Mouse (Mus musculus): ENCODE measurements around the gene Filip1. TPM values are rescaled to one million over a fixed set of nuclear protein-coding genes. Genes with fewer than 3 reads are reported as not detected.
A peak's percentile ranks its signal among the peaks of the same experiment; 100 is the strongest.

The Filip1 gene
- polyA plus RNA-seq, 1 experiment from 2014 or later: 26.5 TPM

- Histone ChIP-seq H3K27ac (ENCODE audit: poor library complexity, severe bottlenecking) (no peak overlapping the region), H3K4me3 (no peak overlapping the region), H3K4me2 (no peak overlapping the region), H3K4me1 (replicated peaks) (peaks cover 23% of the 10 kb centered on the region; the same call in 1 of the 2 replicates), H3K36me3 (peaks cover 3% of the 10 kb centered on the region; the same call in 1 of the 2 replicates), H3K9me3 (replicated peaks) (0 out of 2 replicates have a peak, but pooled peaks cover 3% of the 10 kb centered on the region), H3K27me3 (replicated peaks) (no peaks in the 10 kb centered on the region), H3K9ac (no peak overlapping the region)
- no peak for ATAC-seq (ENCODE audit: insufficient number of reproducible peaks, low FRiP score)
- 82% methylated on average over 3 of the region's 3 CpGs for WGBS
These were observed 102.5 kb downstream of the Filip1 start for GRCm38 (mm10) chr9:79910166-79910565.

DNA sequence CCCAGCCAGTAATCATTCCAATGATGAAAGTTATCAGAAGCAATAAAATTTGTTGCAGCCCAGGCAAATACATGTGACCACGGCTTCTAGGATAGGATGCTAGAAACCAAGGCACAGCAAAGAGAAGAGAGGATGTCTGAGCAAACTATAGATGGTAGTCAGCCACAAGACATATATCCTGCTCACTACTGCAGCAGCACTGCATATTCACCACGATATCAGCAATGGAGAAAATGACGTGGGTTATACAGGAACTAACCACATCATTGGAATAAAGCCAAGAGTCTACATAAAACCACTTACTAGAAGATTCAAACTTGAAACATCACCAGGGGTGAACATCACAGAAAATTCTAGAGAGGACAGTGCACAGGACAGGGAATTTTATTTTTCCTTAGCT is 113.8 kb downstream of the Filip1 start:
- peaks cover 14% of the 10 kb centered on the region for H3K4me1 ChIP-seq (replicated peaks)
- no peaks in the 10 kb centered on the region for H3K27me3 ChIP-seq (replicated peaks)
- ATAC-seq (ENCODE audit: insufficient number of reproducible peaks, low FRiP score): no peak
- H3K9me3 ChIP-seq (replicated peaks): no peaks in the 10 kb centered on the region
- H3K36me3 ChIP-seq: peaks cover 9% of the 10 kb centered on the region; the same call in 1 of the 2 replicates
- no peak overlapping the region for H3K4me2 ChIP-seq
- WGBS: 65% methylated on average over 3 of the region's 3 CpGs
- H3K9ac ChIP-seq: no peak overlapping the region
- no peak overlapping the region for H3K4me3 ChIP-seq
- no peak overlapping the region for H3K27ac ChIP-seq (ENCODE audit: poor library complexity, severe bottlenecking)

- no peaks in the 10 kb centered on the region for H3K9me3 ChIP-seq (replicated peaks)
- 64% methylated on average over 5 of the region's 5 CpGs for WGBS
- peaks cover 9% of the 10 kb centered on the region; the same call in 1 of the 2 replicates for H3K36me3 ChIP-seq
- no peak overlapping the region for H3K4me3 ChIP-seq
- H3K9ac ChIP-seq: no peak overlapping the region
- ATAC-seq (ENCODE audit: insufficient number of reproducible peaks, low FRiP score): no peak
- H3K4me1 ChIP-seq (replicated peaks): peaks cover 31% of the 10 kb centered on the region
- no peak overlapping the region for H3K27ac ChIP-seq (ENCODE audit: poor library complexity, severe bottlenecking)
- no peak overlapping the region for H3K4me2 ChIP-seq
- no peaks in the 10 kb centered on the region for H3K27me3 ChIP-seq (replicated peaks)
These were observed 118.0 kb downstream of the Filip1 start for GRCm38 (mm10) chr9:79894665-79895064.

DNA sequence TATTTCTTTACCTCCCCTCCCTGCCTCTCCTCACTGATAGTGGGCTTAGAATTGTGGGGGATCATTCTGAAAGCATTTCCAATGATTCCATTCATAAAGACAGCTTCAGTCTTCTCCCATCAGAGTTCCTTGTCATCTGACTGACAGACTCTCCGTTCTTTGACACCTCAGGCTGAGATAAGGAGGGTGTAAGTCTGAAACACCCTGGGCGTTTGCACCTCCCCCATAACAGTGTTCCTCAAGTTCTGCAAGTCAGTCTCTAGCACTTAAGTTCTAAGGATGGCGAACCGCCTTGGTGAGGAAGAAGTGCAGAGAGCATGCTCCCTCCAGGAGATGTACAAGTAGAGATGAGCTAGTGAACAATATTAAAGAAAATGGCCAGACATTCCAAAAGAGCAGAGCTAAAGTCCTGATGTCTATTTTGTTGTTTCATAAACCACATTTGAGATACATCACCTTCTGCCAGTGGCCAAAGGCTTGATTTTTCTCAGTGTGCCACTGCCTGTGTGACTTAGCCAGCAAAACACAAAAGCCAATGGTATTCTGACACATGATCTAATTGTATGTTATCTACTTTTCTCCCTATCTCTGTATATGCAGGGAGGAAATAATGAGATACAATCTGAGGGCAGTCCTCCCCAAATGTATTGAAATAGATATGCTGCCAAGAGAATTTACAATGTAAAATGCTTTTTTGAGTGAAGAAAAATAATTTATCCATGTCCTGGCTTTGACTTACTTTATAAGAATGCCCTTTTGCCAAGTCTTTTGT is 118.6 kb downstream of the Filip1 start:
- no peaks in the 10 kb centered on the region for H3K27me3 ChIP-seq (replicated peaks)
- H3K4me2 ChIP-seq: no peak overlapping the region
- no peak overlapping the region for H3K27ac ChIP-seq (ENCODE audit: poor library complexity, severe bottlenecking)
- WGBS: 27% methylated on average over 4 of the region's 4 CpGs
- no peak overlapping the region for H3K4me3 ChIP-seq
- peaks cover 9% of the 10 kb centered on the region; the same call in 1 of the 2 replicates for H3K36me3 ChIP-seq
- H3K9ac ChIP-seq: no peak overlapping the region
- H3K4me1 ChIP-seq (replicated peaks): peaks cover 31% of the 10 kb centered on the region
- H3K9me3 ChIP-seq (replicated peaks): no peaks in the 10 kb centered on the region
- ATAC-seq (ENCODE audit: insufficient number of reproducible peaks, low FRiP score): no peak

DNA sequence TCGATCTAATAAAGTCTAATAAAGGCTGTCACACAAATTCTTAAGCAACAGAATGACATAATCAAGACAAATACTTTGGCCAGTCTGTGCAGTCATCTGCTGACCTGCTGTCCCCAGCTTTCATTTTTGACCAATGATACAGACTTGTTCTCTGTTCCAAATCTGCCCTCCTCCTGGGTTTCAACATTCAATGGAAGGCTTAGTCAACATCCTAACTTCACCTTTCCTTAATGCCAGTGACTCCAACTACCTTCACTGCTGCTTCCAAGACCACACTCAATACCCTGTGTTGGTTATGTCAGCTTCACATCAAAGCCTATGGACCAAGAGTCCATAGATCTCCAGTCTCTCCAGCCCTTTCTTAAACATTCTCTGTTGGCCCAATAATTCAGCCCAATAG is 120.5 kb downstream of the Filip1 start:
- peaks cover 2% of the 10 kb centered on the region; the same call in 1 of the 2 replicates for H3K36me3 ChIP-seq
- no peak overlapping the region for H3K4me3 ChIP-seq
- no peaks in the 10 kb centered on the region for H3K27me3 ChIP-seq (replicated peaks)
- H3K9ac ChIP-seq: no peak overlapping the region
- no peak overlapping the region for H3K27ac ChIP-seq (ENCODE audit: poor library complexity, severe bottlenecking)
- ATAC-seq (ENCODE audit: insufficient number of reproducible peaks, low FRiP score): no peak
- H3K4me2 ChIP-seq: no peak overlapping the region
- no peaks in the 10 kb centered on the region for H3K9me3 ChIP-seq (replicated peaks)
- H3K4me1 ChIP-seq (replicated peaks): peaks cover 26% of the 10 kb centered on the region
- WGBS: 85% methylated on average over 1 of the region's 1 CpGs

- no peaks in the 10 kb centered on the region for H3K27me3 ChIP-seq (replicated peaks)
- no peak overlapping the region for H3K4me2 ChIP-seq
- H3K36me3 ChIP-seq: no peaks in the 10 kb centered on the region; the same call in 1 of the 2 replicates
- no peak for ATAC-seq (ENCODE audit: insufficient number of reproducible peaks, low FRiP score)
- no peaks in the 10 kb centered on the region for H3K9me3 ChIP-seq (replicated peaks)
- 69% methylated on average over 4 of the region's 4 CpGs for WGBS
- no peak overlapping the region for H3K27ac ChIP-seq (ENCODE audit: poor library complexity, severe bottlenecking)
- peaks cover 34% of the 10 kb centered on the region for H3K4me1 ChIP-seq (replicated peaks)
- no peak overlapping the region for H3K4me3 ChIP-seq
- no peak overlapping the region for H3K9ac ChIP-seq
These were observed 122.2 kb downstream of the Filip1 start for GRCm38 (mm10) chr9:79890488-79890887.

- H3K4me3 ChIP-seq: no peak overlapping the region
- 80% methylated on average over 6 of the region's 6 CpGs for WGBS
- peaks cover 31% of the 10 kb centered on the region for H3K4me1 ChIP-seq (replicated peaks)
- H3K36me3 ChIP-seq: no peaks in the 10 kb centered on the region
- H3K4me2 ChIP-seq: no peak overlapping the region
- H3K27me3 ChIP-seq (replicated peaks): no peaks in the 10 kb centered on the region
- H3K27ac ChIP-seq (ENCODE audit: poor library complexity, severe bottlenecking): no peak overlapping the region
- H3K9ac ChIP-seq: no peak overlapping the region
- no peaks in the 10 kb centered on the region for H3K9me3 ChIP-seq (replicated peaks)
- no peak for ATAC-seq (ENCODE audit: insufficient number of reproducible peaks, low FRiP score)
These were observed 123.5 kb downstream of the Filip1 start for GRCm38 (mm10) chr9:79889132-79889531.

DNA sequence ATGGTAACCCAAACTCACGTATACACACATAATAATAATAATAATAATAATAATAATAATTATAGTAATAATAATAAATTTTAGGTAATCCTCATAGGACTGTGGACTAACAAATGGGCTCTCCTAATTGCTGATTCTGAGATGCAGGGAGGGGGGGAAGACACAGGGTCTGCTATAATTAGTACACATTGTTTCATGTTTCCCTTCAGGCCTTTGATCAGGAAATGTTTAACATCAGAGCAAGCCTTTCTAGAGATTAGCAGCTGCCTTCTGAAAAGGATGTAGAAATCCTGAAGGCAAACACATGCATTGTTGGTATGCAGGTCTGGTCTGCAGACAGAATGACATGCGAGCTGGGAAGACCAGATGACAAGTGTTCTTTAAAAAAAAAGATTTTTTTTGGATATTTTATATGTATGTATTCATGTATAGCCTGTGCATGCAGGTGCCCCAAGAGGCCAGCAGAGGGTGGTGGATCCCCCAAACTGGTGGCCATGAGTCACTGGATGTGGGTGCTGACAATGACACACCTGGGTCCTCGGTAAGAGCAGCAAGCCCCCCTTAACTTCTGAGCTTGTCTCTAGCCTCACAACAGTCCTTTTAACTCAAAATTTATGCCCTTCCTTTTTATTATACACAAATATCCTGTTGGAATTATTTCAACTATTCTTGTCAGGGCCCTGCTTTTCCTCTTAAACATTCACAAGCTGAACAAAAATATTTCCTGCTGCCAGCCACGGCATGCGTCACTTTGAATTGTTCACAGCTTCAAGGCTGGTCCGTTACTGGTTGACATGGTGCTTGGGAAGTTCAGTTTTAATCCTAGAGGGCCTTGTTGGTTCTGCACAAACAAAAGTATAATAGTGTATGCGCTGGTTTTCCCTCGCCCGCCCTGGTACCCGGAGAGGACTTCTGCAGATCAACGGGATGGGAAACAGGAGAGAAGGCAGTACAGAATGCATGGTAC is 127.1 kb downstream of the Filip1 start:
- 0 out of 2 replicates have a peak, but pooled peaks have one; percentile 46 for ATAC-seq (ENCODE audit: insufficient number of reproducible peaks, low FRiP score)
- 63% methylated on average over 11 of the region's 11 CpGs for WGBS
- no peak overlapping the region for H3K9ac ChIP-seq
- H3K36me3 ChIP-seq: no peaks in the 10 kb centered on the region
- no peaks in the 10 kb centered on the region for H3K27me3 ChIP-seq (replicated peaks)
- H3K4me2 ChIP-seq: no peak overlapping the region
- H3K27ac ChIP-seq (ENCODE audit: poor library complexity, severe bottlenecking): peak overlapping the region; percentile 39
- peaks cover 24% of the 10 kb centered on the region for H3K4me1 ChIP-seq (replicated peaks)
- H3K4me3 ChIP-seq: no peak overlapping the region
- no peaks in the 10 kb centered on the region for H3K9me3 ChIP-seq (replicated peaks)

DNA sequence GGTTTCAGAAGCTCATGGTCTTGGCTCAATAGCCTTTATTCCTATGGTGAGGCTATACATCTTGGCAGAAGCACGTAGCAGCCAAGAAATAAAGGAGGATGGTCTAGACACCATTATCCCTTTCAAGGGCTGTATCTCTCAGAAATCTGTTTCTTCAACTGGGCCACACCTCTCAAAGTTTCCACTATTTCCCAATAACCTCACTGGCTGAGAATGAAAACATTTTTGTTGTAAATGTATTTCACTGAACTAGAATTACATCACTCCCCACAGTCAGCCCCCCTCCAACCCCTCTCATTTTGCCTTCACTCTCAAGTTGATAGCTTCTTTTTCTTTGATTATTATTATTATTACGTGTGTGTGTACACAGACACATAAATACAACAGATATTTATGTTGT is 129.5 kb downstream of the Filip1 start:
- Histone ChIP-seq H3K4me2 (no peak overlapping the region), H3K9ac (no peak overlapping the region), H3K9me3 (replicated peaks) (no peaks in the 10 kb centered on the region), H3K27ac (ENCODE audit: poor library complexity, severe bottlenecking) (no peak overlapping the region), H3K4me1 (replicated peaks) (peaks cover 27% of the 10 kb centered on the region), H3K4me3 (no peak overlapping the region), H3K36me3 (no peaks in the 10 kb centered on the region), H3K27me3 (replicated peaks) (no peaks in the 10 kb centered on the region)
- whole genome bisulfite sequencing: 77% methylated on average over 2 of the region's 2 CpGs
- no peak for ATAC-seq (ENCODE audit: insufficient number of reproducible peaks, low FRiP score)

GRCm38 (mm10) chr9:79880031-79880430 is 132.6 kb downstream of the Filip1 start:
- Histone ChIP-seq H3K36me3 (no peaks in the 10 kb centered on the region), H3K9ac (no peak overlapping the region), H3K27ac (ENCODE audit: poor library complexity, severe bottlenecking) (no peak overlapping the region), H3K27me3 (replicated peaks) (no peaks in the 10 kb centered on the region), H3K4me1 (replicated peaks) (peaks cover 30% of the 10 kb centered on the region), H3K4me3 (no peak overlapping the region), H3K4me2 (no peak overlapping the region), H3K9me3 (replicated peaks) (no peaks in the 10 kb centered on the region)
- ATAC-seq (ENCODE audit: insufficient number of reproducible peaks, low FRiP score): no peak
- WGBS: 30% methylated on average over 7 of the region's 7 CpGs

DNA sequence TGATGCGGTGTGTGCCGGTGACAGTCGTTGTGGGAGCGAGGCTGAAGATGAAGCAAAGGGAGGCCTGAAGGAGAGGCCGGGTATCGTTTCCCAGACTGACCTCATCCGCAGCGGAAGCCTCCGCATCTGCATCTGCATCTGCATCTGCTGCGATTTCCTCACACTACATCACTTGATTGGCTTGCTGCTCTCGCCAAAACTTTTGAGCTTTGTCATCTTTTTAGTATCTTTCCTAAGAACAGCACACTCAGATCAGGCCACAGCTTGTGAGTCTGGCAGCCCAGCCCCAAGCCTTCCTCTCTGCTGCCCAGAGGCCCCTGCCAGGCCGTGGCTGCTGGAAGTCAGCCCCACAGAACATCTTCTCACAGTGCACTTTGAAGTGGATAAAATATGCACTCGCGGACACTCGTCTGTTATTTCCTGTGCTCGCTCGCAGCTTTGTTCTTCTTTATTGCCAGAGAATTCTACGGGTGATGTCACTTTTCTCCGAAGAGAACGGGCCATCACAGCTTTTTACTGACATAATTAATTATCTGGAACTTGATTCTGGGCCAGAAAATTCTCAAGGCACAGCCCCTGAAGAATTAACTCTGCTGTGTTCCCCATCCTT is 137.0 kb downstream of the Filip1 start:
- H3K4me2 ChIP-seq: peak overlapping the region; percentile 25
- H3K27me3 ChIP-seq (replicated peaks): no peaks in the 10 kb centered on the region
- no peak overlapping the region for H3K9ac ChIP-seq
- no peak overlapping the region for H3K4me3 ChIP-seq
- no peaks in the 10 kb centered on the region for H3K36me3 ChIP-seq
- peaks cover 27% of the 10 kb centered on the region for H3K4me1 ChIP-seq (replicated peaks)
- ATAC-seq (ENCODE audit: insufficient number of reproducible peaks, low FRiP score): no peak
- H3K27ac ChIP-seq (ENCODE audit: poor library complexity, severe bottlenecking): peak overlapping the region; percentile 44; the same call in 1 of the 2 replicates
- no peaks in the 10 kb centered on the region for H3K9me3 ChIP-seq (replicated peaks)
- WGBS: 62% methylated on average over 20 of the region's 20 CpGs

Data from heart, embryonic 12.5 days (tissue).